Mouse (Mus musculus) heart, embryonic 12.5 days (tissue): ENCODE data around the gene Slco4c1. TPM values are rescaled to one million over a fixed set of nuclear protein-coding genes. Genes with fewer than 3 reads are reported as not detected.
A peak's percentile ranks its signal among the peaks of the same experiment; 100 is the strongest.

Source experiments
- ATAC-seq: fragments of 200-750 bp; cut with Nextera tagmentation; 2 replicates; pipeline ENCODE4 v1.8.0; 2017; ENCODE audit warnings: moderate TSS enrichment, moderate library complexity; ENCODE audit not compliant: insufficient number of reproducible peaks, low FRiP score
- H3K27ac ChIP-seq: fragments of 300-500 bp; sonication (generic); 2 replicates; pipeline ENCODE4 v1.5.1; 2016; ENCODE audit warnings: mild to moderate bottlenecking, moderate library complexity; ENCODE audit not compliant: poor library complexity, severe bottlenecking
- H3K27me3 ChIP-seq: fragments of 300-500 bp; sonication (generic); replicated peaks from 2 replicates; pipeline ENCODE4 v1.6.1; 2016; ENCODE audit warnings: mild to moderate bottlenecking, moderate library complexity
- H3K36me3 ChIP-seq: fragments of 300-500 bp; sonication (generic); 2 replicates; pipeline ENCODE4 v1.6.1; 2016; ENCODE audit warnings: mild to moderate bottlenecking, moderate library complexity
- H3K4me1 ChIP-seq: fragments of 300-500 bp; sonication (generic); replicated peaks from 2 replicates; pipeline ENCODE4 v1.6.1; 2016; ENCODE audit warnings: mild to moderate bottlenecking
- H3K4me2 ChIP-seq: fragments of 300-500 bp; sonication (generic); 2 replicates; pipeline ENCODE4 v1.6.1; 2016; ENCODE audit warnings: mild to moderate bottlenecking, moderate library complexity
- H3K4me3 ChIP-seq: fragments of 300-500 bp; sonication (generic); 2 replicates; pipeline ENCODE4 v1.5.1; 2016; ENCODE audit warnings: mild to moderate bottlenecking
- H3K9ac ChIP-seq: fragments of 300-500 bp; sonication (generic); 2 replicates; pipeline ENCODE4 v1.6.1; 2016; ENCODE audit warnings: mild to moderate bottlenecking, moderate library complexity
- H3K9me3 ChIP-seq: fragments of 300-500 bp; sonication (generic); replicated peaks from 2 replicates; pipeline ENCODE4 v1.6.1; 2016; ENCODE audit warnings: mild to moderate bottlenecking, moderate library complexity
- WGBS: fragments of 180-500 bp; shearing (Covaris S2); methylation state at CpG from one replicate; pipeline ENCODE4 v1.1.7; 2016; 5-methylcytosine and 5-hydroxymethylcytosine counted together
- polyA plus RNA-seq: library from polyadenylated mRNA; unstranded; fragments of >200 nt; fragmentation: Nextera tagmentation; extraction: Ambion mirVana; gene quantifications from 2 replicates; pipeline ENCODE4 v1.2.1, GENCODE M21; 2016

The Slco4c1 gene
- polyA plus RNA-seq = 0.04 TPM in 1 of 2 replicates, not detected in the other

DNA sequence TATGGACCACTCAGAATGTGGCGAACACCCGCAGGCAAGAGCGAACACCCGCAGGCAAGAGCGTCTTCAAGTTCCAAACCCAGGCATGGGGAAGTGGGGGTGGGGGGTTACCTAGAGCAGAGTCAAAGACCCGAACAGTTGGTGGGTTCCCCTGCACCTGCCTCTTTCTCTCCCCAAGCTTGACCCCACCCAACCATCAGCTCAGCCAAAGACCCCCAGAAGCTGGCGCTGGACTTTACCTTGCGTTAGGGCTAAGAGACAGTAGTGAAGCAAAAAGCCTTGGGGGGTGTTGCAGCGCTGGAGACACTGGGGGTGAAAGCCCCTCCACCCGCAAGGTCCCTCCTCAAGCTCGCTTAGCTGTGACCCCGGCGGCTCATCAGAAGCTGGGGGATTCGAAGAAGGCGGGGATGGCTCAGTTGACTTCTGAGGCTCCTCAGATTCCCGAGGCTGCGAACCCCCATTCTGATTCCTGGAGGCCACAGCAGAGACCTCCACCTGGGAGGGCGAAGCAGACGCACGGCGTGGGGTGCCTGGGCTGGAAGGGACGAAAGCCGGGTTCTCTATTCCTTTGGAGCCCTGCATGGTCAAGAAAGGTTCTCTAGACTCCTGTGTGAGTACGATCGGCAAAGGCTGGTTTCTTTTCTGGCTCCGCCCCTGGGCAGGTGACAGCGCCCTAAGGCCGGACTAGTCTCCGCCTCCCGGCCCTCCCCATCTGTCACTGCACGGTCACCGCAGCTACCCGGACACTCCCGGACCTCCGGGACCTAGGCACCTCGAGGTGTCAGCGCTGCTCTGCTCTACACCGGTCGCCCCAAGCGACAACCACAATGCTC lies at the start of gene Slco4c1:
Gene Slco4c1, minus strand, starts transcription at position 644 of the 833 bp plus-strand sequence.
- Histone ChIP-seq H3K4me3 (peak within 1 kb of the TSS; percentile 53), H3K9ac (peak within 1 kb of the TSS; percentile 37; the same call in 1 of the 2 replicates), H3K4me1 (peaks cover 6% of the 10 kb centered on the region; the same call in 1 of the 2 replicates), H3K4me2 (peak within 1 kb of the TSS; percentile 91), H3K36me3 (no peaks in the 10 kb centered on the region), H3K27ac (no peak within 1 kb of the TSS), H3K27me3 (peaks cover 11% of the 10 kb centered on the region), H3K9me3 (no peaks in the 10 kb centered on the region)
- 2% methylated on average over 39 of the region's 40 CpGs for WGBS
- peak; percentile 69 for ATAC-seq

DNA sequence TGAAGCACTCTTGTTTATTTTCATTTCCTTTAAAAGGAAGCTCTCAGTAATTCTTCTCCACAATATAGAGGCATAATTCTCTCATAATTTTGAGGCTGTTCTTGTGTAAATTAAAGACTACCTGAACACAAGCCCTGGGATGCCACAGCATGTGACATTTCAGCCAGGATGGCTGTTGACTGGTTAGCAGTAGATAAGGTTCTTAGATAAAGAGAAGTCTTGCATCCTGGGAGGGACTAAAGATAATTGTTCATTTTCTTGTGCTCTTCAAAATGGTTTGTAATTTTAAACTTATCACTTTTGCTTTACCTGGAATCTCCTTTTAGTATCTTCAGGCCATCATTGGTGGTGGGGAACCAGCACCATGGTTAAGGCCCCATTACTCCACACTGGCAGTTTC lies 45.4 kb upstream of the Slco4c1 start:
- Histone ChIP-seq H3K9ac (no peak overlapping the region), H3K4me1 (no peaks in the 10 kb centered on the region), H3K27me3 (no peaks in the 10 kb centered on the region), H3K36me3 (no peaks in the 10 kb centered on the region), H3K9me3 (no peaks in the 10 kb centered on the region), H3K4me2 (no peak overlapping the region), H3K27ac (no peak overlapping the region), H3K4me3 (no peak overlapping the region)
- ATAC-seq = no peak

DNA sequence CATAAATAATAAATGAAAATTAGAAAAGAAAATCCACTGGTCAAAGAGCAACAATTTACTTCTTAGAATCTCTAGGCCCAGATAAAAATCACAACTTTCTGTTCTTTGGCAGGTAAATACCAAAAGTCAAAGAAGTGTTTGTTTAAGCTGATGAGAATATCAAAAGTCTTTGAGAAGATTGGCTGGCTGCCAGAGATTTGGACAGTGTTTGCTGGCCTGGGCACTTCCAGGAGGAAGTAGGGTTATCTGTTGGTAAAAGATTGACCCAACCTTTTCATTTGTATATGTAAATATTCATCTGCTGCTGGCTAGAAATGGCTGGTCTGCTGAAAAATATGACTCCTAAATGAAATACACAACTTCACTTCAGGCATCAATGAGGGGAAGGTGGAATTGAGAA lies 11.8 kb upstream of the Slco4c1 start:
- no peak overlapping the region for H3K4me2 ChIP-seq
- H3K4me3 ChIP-seq = no peak overlapping the region
- H3K4me1 ChIP-seq = no peaks in the 10 kb centered on the region
- no peaks in the 10 kb centered on the region for H3K27me3 ChIP-seq
- no peaks in the 10 kb centered on the region for H3K9me3 ChIP-seq
- no peak for ATAC-seq
- H3K36me3 ChIP-seq = no peaks in the 10 kb centered on the region
- no peak overlapping the region for H3K9ac ChIP-seq
- no peak overlapping the region for H3K27ac ChIP-seq

DNA sequence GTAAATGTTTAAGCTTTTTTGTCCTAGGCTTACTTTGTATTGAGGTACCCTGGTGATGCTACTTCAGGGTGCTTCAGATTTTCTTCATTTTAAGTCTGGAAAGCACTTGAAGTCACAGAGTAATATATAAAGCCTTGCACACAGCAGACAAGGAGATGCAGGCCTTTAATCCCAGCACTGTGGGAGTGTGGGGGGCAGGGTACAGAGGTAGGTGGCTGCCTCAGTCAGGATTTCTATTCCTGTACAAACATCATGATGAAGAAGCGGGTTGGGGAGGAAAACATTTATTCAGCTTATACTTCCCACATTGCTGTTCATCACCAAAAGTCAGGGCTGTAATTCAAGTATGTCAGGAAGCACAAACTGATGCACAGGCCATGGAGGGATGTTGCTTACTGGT lies 6.6 kb upstream of the Slco4c1 start:
- ATAC-seq = no peak
- Histone ChIP-seq H3K4me1 (no peaks in the 10 kb centered on the region), H3K4me2 (no peak overlapping the region), H3K9me3 (no peaks in the 10 kb centered on the region), H3K36me3 (no peaks in the 10 kb centered on the region), H3K9ac (no peak overlapping the region), H3K27ac (no peak overlapping the region), H3K27me3 (no peaks in the 10 kb centered on the region), H3K4me3 (no peak overlapping the region)
- 81% methylated on average over 1 of the region's 1 CpGs for WGBS

DNA sequence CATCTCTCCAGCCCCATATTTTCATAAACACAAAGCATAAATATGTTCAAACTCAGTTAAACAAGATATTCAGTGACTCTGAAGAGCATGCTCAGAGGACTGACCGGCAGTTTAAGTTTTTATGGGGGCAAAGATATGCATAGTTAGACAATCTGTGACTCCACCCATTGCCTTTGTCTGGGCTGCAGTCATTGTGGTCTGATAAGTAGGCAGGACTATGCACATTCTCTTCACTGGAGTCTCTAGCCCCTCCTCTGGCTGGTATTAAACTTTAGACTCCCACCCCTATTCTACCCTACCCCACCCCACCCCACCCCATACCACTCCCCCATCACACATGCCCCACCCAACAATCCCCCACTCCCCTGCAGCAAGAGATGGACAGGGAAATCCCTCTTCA lies 4.1 kb upstream of the Slco4c1 start:
- peaks cover 6% of the 10 kb centered on the region; the same call in 1 of the 2 replicates for H3K4me1 ChIP-seq
- H3K9me3 ChIP-seq = no peaks in the 10 kb centered on the region
- H3K36me3 ChIP-seq = no peaks in the 10 kb centered on the region
- 66% methylated on average over 1 of the region's 1 CpGs for WGBS
- H3K27me3 ChIP-seq = peaks cover 11% of the 10 kb centered on the region
- no peak overlapping the region for H3K4me3 ChIP-seq
- ATAC-seq = no peak
- H3K4me2 ChIP-seq = no peak overlapping the region
- no peak overlapping the region for H3K9ac ChIP-seq
- H3K27ac ChIP-seq = no peak overlapping the region

DNA sequence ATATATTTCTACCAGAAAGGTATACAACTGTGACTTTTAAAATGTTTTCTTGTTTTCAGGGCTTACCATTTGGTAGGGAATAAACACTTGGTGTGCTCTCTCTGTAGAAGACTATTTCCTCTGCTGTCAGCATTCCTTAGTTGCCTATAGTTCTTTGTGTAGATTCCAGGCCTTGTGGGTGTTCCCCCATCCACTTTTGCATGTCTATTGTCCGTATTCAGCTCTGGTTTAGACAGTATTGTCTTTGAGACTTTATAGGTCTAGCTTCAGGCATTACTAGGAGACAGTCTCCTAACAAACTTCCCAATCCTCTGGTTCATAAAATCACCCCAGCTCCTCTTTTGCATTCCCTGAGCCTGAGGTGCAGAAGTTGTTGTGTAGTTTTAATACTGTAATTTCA lies 2.7 kb upstream of the Slco4c1 start:
- Histone ChIP-seq H3K27me3 (peaks cover 11% of the 10 kb centered on the region), H3K4me1 (peaks cover 6% of the 10 kb centered on the region; the same call in 1 of the 2 replicates), H3K4me2 (no peak overlapping the region), H3K36me3 (no peaks in the 10 kb centered on the region), H3K9me3 (no peaks in the 10 kb centered on the region), H3K4me3 (no peak overlapping the region), H3K27ac (no peak overlapping the region), H3K9ac (no peak overlapping the region)
- ATAC-seq = no peak
- WGBS = 66% methylated on average over 1 of the region's 1 CpGs

DNA sequence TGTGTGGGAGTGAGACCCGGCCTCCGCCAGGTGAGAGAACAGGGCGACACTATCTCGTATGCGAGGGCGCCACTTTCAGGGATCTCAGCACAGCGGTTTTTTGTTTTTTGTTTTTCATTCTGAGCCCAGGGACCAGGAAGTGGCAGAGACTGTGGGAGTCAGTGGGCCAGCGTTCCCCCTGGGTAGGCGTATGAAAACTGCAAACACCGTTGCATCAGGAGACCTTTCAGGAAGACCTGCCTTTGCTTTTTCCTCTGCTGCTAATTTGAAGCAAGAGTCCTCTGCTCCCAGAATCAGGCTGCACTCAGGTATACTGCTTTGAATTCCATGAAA lies 356 bp upstream of the Slco4c1 start:
- peaks cover 11% of the 10 kb centered on the region for H3K27me3 ChIP-seq
- 2% methylated on average over 10 of the region's 10 CpGs for WGBS
- no peaks in the 10 kb centered on the region for H3K9me3 ChIP-seq
- H3K4me2 ChIP-seq = peak overlapping the region; percentile 91
- peaks cover 6% of the 10 kb centered on the region; the same call in 1 of the 2 replicates for H3K4me1 ChIP-seq
- peak overlapping the region; percentile 37; the same call in 1 of the 2 replicates for H3K9ac ChIP-seq
- no peak for ATAC-seq
- peak overlapping the region; percentile 53 for H3K4me3 ChIP-seq
- no peaks in the 10 kb centered on the region for H3K36me3 ChIP-seq
- H3K27ac ChIP-seq = no peak overlapping the region

DNA sequence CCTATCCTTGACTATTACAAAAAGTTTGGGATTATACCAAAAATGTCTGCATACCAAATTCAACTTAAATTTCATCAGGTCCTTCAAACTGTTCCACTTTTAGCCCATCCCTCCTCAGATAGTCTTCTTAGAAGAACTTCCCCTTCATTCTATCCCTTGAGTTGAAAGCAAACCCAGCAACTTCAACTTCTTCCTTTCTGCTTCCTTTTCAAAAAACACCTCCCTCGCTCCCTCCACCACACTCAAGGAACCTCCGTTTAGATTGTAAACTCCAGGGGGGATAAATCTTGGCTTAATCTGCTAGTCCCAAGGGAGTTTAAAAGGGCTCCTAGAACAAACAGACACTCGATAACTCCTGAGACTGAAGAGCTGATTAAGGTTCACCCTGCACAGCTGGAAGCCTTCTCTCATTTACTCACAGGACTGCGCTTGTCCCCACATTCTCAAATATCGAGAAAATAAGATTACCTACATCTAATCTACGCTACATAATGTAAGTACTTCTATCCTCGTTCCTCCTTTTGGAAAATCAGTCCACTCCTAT lies 1.1 kb downstream of the Slco4c1 start:
- H3K9ac ChIP-seq = no peak overlapping the region
- H3K4me3 ChIP-seq = no peak overlapping the region
- no peak for ATAC-seq
- no peak overlapping the region for H3K4me2 ChIP-seq
- H3K9me3 ChIP-seq = no peaks in the 10 kb centered on the region
- WGBS = 5% methylated on average over 7 of the region's 7 CpGs
- H3K27ac ChIP-seq = no peak overlapping the region
- peaks cover 6% of the 10 kb centered on the region; the same call in 1 of the 2 replicates for H3K4me1 ChIP-seq
- peaks cover 11% of the 10 kb centered on the region for H3K27me3 ChIP-seq
- no peaks in the 10 kb centered on the region for H3K36me3 ChIP-seq

DNA sequence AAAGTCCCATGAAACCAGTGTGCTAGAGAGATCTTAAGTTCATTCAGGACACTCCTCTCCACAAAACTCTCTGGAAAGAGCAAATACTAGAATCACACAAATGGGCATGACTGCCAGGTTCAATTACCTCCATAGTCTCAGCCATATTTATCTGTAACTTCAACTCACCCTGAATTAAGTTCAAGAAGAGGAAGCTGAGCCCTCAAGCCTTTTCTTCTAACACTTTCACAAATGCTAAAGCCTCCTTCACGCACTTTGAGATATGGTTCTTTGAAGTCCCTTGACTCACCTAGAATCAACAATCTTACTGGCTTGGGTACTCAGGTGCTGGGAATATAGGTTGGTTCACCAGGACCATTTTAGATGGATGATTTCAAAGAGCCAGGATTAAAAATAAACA lies 3.2 kb downstream of the Slco4c1 start:
- ATAC-seq = no peak

DNA sequence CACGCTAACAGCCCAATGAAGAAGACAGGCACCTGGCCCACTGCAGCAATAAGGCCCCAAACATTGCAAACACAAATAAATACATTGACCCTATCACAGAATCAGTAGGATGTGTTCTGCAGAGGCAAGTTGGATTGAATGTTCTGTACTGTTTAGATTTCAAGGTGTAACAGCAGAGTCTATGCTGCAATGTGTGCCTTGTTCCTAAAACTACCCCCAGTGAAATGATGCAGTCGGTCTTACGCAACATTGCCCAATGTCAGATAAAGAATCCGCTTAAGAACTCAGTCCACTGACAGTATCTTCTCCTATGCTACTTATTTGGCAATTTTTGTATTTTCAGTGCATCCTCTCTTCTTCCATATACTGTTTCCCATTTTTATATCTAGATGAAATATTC lies 6.0 kb downstream of the Slco4c1 start:
- WGBS = 86% methylated on average over 4 of the region's 4 CpGs
- Histone ChIP-seq H3K27ac (no peak overlapping the region), H3K4me2 (no peak overlapping the region), H3K9ac (no peak overlapping the region), H3K4me3 (no peak overlapping the region), H3K4me1 (no peaks in the 10 kb centered on the region), H3K9me3 (no peaks in the 10 kb centered on the region), H3K27me3 (no peaks in the 10 kb centered on the region), H3K36me3 (no peaks in the 10 kb centered on the region)
- no peak for ATAC-seq

More for the DNA sequence above, 3.2 kb downstream of the Slco4c1 start:
- Histone ChIP-seq H3K4me2 (no peak overlapping the region), H3K4me3 (no peak overlapping the region), H3K27ac (no peak overlapping the region), H3K9ac (no peak overlapping the region), H3K36me3 (no peaks in the 10 kb centered on the region), H3K9me3 (no peaks in the 10 kb centered on the region), H3K27me3 (peaks cover 11% of the 10 kb centered on the region), H3K4me1 (peaks cover 6% of the 10 kb centered on the region; the same call in 1 of the 2 replicates)
- 80% methylated on average over 1 of the region's 1 CpGs for WGBS

DNA sequence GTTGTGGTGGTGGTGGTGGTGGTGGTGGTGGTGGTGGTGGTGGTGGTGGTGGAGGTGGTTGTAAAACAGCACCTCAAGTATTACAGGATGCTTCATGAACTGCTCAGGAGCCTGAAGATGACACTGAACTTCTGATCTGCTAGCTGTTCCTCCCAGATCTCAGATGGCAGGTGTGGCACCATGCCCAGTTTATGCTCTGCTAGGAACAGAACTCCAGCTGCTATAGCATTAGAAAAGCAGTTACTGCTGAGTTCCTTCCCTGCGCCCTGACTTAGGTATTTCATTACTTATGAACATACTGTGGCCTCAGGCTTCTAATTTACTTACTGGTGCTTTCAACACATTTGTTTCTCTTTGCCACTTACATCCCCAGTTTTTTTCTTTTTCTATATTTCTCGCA lies 7.9 kb downstream of the Slco4c1 start:
- no peaks in the 10 kb centered on the region for H3K4me1 ChIP-seq
- H3K4me3 ChIP-seq = no peak overlapping the region
- WGBS = 68% methylated on average over 2 of the region's 2 CpGs
- no peaks in the 10 kb centered on the region for H3K9me3 ChIP-seq
- H3K9ac ChIP-seq = no peak overlapping the region
- H3K36me3 ChIP-seq = no peaks in the 10 kb centered on the region
- H3K27ac ChIP-seq = no peak overlapping the region
- ATAC-seq = no peak
- H3K4me2 ChIP-seq = no peak overlapping the region
- no peaks in the 10 kb centered on the region for H3K27me3 ChIP-seq
